12 mouse cellular contexts compared by ENCODE assay signal in the genomic region with DNA sequence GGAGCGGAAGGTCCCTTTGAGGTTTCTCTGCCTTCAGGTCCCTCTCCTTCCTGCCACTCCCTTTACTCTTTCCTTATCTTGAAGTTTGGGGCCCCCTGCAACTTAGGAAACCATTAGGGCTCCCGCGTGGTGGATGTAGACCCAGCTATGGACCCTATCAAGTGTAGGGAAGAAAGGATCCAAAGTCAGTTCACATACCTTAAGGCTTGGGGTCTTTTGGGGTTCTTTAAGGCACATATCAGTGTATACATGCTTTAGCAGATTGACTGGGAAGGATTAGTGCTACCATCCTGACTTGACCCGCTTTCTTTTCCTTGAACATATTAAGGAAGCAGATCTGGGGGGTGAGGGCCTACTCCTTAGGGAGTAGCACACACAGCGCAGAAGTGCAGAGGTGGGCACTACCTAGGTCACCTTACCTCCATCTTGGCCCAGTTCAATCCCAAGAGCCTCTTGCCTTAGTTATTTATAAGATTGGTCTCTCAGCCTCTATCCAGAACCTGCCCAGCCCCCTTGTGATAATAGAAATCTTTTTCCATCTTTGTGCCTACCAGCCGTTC. TPM values are rescaled to one million over a fixed set of nuclear protein-coding genes. Genes with fewer than 3 reads are reported as not detected.
DNase-seq lines count a peak whose midpoint lies in the region; ATAC-seq and TF ChIP-seq lines count a peak whose summit lies in the region.
"Had no signal": no experiment of that assay in that cellular context is flagged by ENCODE, and none has a peak within 500 bp of the region (broad histone marks: within the 10 kb centered on the region; RNA-seq: fewer than 3 reads in every experiment).

No protein-coding gene starts in this region.

- no peak for TF ChIP-seq EP300 in lung, postnatal 0 days (IDR thresholded peaks at IDR 0.05)

- DNase-seq in embryo, embryonic 10.5 days (ENCODE audit: low spot score) = peak; percentile 17
- DNase-seq in embryo, embryonic 11 days = no peak
- no peak for DNase-seq in limb, embryonic 10.5 days (ENCODE audit: low spot score)
- DNase-seq in heart, postnatal 36 days = no peak
- DNase-seq in gastrocnemius, adult 8-10 months (ENCODE audit: low spot score in 2 of 2) = no peak
- DNase-seq in lung, postnatal 0 days (ENCODE audit: low spot score) = no peak
- DNase-seq: gastrocnemius, postnatal 10 days; kidney, adult 9 months had no signal

- peak overlapping the region; percentile 99 for H3K4me2 ChIP-seq in forebrain, embryonic 13.5 days
- peak overlapping the region; percentile 87 for H3K4me2 ChIP-seq in neural tube, embryonic 15.5 days
- no peak overlapping the region for H3K4me2 ChIP-seq in lung, postnatal 0 days (replicated peaks; ENCODE audit: low read depth, low read length)
- H3K4me2 ChIP-seq: heart, embryonic 15.5 days had no signal

- intact Hi-C loops in heart, postnatal 36 days (cut with DNase I) = no loop called here

- peaks cover 66% of the 10 kb centered on the region for H3K4me1 ChIP-seq in forebrain, embryonic 13.5 days
- peaks cover 29% of the 10 kb centered on the region for H3K4me1 ChIP-seq in limb, embryonic 10.5 days
- peaks cover 88% of the 10 kb centered on the region for H3K4me1 ChIP-seq in neural tube, embryonic 15.5 days
- no peaks in the 10 kb centered on the region for H3K4me1 ChIP-seq in lung, postnatal 0 days (ENCODE audit: insufficient read depth, low read depth, low read length)

- H3K9ac ChIP-seq in forebrain, embryonic 13.5 days = peak overlapping the region; percentile 100
- peak overlapping the region; percentile 97 for H3K9ac ChIP-seq in neural tube, embryonic 15.5 days (replicated peaks)
- no peak overlapping the region for H3K9ac ChIP-seq in lung, postnatal 0 days (replicated peaks; ENCODE audit: low read depth)
- H3K9ac ChIP-seq: heart, embryonic 15.5 days had no signal

- ATAC-seq in forebrain, embryonic 13.5 days = no peak
- ATAC-seq in neural tube, embryonic 15.5 days (ENCODE audit: low FRiP score) = no peak
- ATAC-seq in lung, postnatal 0 days = no peak

- no peak for TF ChIP-seq CTCF in lung, postnatal 0 days (IDR thresholded peaks at IDR 0.05)

- peak overlapping the region; percentile 99 for H3K4me3 ChIP-seq in forebrain, embryonic 13.5 days
- H3K4me3 ChIP-seq in limb, embryonic 10.5 days = peak overlapping the region; percentile 51; the same call in 1 of the 2 replicates
- H3K4me3 ChIP-seq in neural tube, embryonic 15.5 days (replicated peaks) = peak overlapping the region; percentile 74
- H3K4me3 ChIP-seq in lung, postnatal 0 days (ENCODE audit: low read depth, low read length) = no peak overlapping the region
- H3K4me3 ChIP-seq: heart, embryonic 15.5 days had no signal

- H3K27ac ChIP-seq in forebrain, embryonic 13.5 days = peak overlapping the region; percentile 100
- H3K27ac ChIP-seq in limb, embryonic 10.5 days = no peak overlapping the region
- H3K27ac ChIP-seq in neural tube, embryonic 15.5 days (replicated peaks) = peak overlapping the region; percentile 98
- H3K27ac ChIP-seq in lung, postnatal 0 days (ENCODE audit: low read length) = no peak overlapping the region
- H3K27ac ChIP-seq: heart, embryonic 15.5 days; stomach, postnatal 0 days had no signal

- H3K9me3 ChIP-seq in forebrain, embryonic 13.5 days (replicated peaks) = no peaks in the 10 kb centered on the region
- no peaks in the 10 kb centered on the region for H3K9me3 ChIP-seq in limb, embryonic 10.5 days (replicated peaks)
- H3K9me3 ChIP-seq in neural tube, embryonic 15.5 days (replicated peaks) = no peaks in the 10 kb centered on the region
- no peaks in the 10 kb centered on the region for H3K9me3 ChIP-seq in lung, postnatal 0 days (ENCODE audit: low read length)
- H3K9me3 ChIP-seq: heart, embryonic 15.5 days had no signal

- no peaks in the 10 kb centered on the region for H3K27me3 ChIP-seq in forebrain, embryonic 13.5 days
- H3K27me3 ChIP-seq in limb, embryonic 10.5 days (ENCODE audit: low read depth, poor library complexity, severe bottlenecking) = peaks cover 100% of the 10 kb centered on the region
- peaks cover 5% of the 10 kb centered on the region; the same call in 1 of the 2 replicates for H3K27me3 ChIP-seq in neural tube, embryonic 15.5 days (replicated peaks)
- peaks cover 96% of the 10 kb centered on the region for H3K27me3 ChIP-seq in lung, postnatal 0 days (replicated peaks; ENCODE audit: insufficient read depth, low read length)

- WGBS in forebrain, embryonic 13.5 days = under 1% methylated on average over 6 of the region's 6 CpGs
- WGBS in limb, embryonic 10.5 days = 5% methylated on average over 6 of the region's 6 CpGs
- WGBS in neural tube, embryonic 15.5 days = 2% methylated on average over 6 of the region's 6 CpGs
- WGBS in lung, postnatal 0 days = 2% methylated on average over 6 of the region's 6 CpGs

- H3K36me3 ChIP-seq in forebrain, embryonic 13.5 days (ENCODE audit: poor library complexity, severe bottlenecking) = peaks cover 61% of the 10 kb centered on the region
- no peaks in the 10 kb centered on the region for H3K36me3 ChIP-seq in limb, embryonic 10.5 days
- H3K36me3 ChIP-seq in neural tube, embryonic 15.5 days = no peaks in the 10 kb centered on the region
- H3K36me3 ChIP-seq in lung, postnatal 0 days (ENCODE audit: insufficient read depth, low read length) = no peaks in the 10 kb centered on the region
- H3K36me3 ChIP-seq: heart, embryonic 15.5 days had no signal

RNA-seq across cellular contexts. Expression of gene Polg, which starts 40.4 kb away (rescaled TPM):
- polyA plus RNA-seq in forebrain, embryonic 13.5 days (2015; fragmentation: Nextera tagmentation; extraction: Ambion mirVana) = 29.7 and 30.4 TPM in 2 replicates
- 41.1 and 42.3 TPM in 2 replicates for polyA plus RNA-seq in limb, embryonic 10.5 days (2016; fragmentation: Nextera tagmentation; extraction: Ambion mirVana)
- 24.2 and 25.0 TPM in 2 replicates for polyA plus RNA-seq in neural tube, embryonic 15.5 days (2015; fragmentation: Nextera tagmentation; extraction: Ambion mirVana)
- total RNA-seq in heart, postnatal 36 days (2021) = 10 to 100 TPM; 58.9 to 60.7 TPM
- total RNA-seq in gastrocnemius, adult 8-10 months (2022) = 10 to 100 TPM; 26.0 to 43.5 (median 38.1) TPM
- polyA plus RNA-seq in lung, postnatal 0 days (2015; fragmentation: Nextera tagmentation; extraction: Ambion mirVana) = 32.3 and 39.9 TPM in 2 replicates

Comparison
In these comparisons a context has a peak if more than half of its experiments do, and no peak if none do; other contexts are left out.
1. H3K27ac ChIP-seq: peak in forebrain, embryonic 13.5 days (single experiment) and neural tube, embryonic 15.5 days (single experiment); none in limb, embryonic 10.5 days (single experiment) and lung, postnatal 0 days (single experiment).